Mouse (Mus musculus): ENCODE results near the gene Ptprg.
"Not testable (repeated sequence)": the region's sequence is repeated elsewhere in the genome, so short reads cannot be mapped to it uniquely, and the experiment has no call there.

Ptprg gene

GRCm38 (mm10) chr14:11955020-11955882 lies 401.9 kb downstream of the Ptprg start:
- no peak for DNase-seq (ENCODE audit: low read depth in 2 of 2, low spot score in 2 of 2)

GRCm38 (mm10) chr14:11960269-11961121 lies 407.2 kb downstream of the Ptprg start:
- DNase-seq (ENCODE audit: low read depth in 2 of 2, low spot score in 2 of 2) = no peak

GRCm38 (mm10) chr14:11962101-11962500 lies 408.8 kb downstream of the Ptprg start:
- DNase-seq (ENCODE audit: low read depth in 2 of 2, low spot score in 2 of 2) = no peak

- no peak for DNase-seq (ENCODE audit: low read depth in 2 of 2, low spot score in 2 of 2)
These were observed 409.2 kb downstream of the Ptprg start for GRCm38 (mm10) chr14:11962561-11962960.

- DNase-seq (ENCODE audit: low read depth in 2 of 2, low spot score in 2 of 2) = no peak
These were observed 410.5 kb downstream of the Ptprg start for GRCm38 (mm10) chr14:11963791-11964190.

GRCm38 (mm10) chr14:11964326-11964725 lies 411.0 kb downstream of the Ptprg start:
- DNase-seq (ENCODE audit: low read depth in 2 of 2, low spot score in 2 of 2) = not testable (repeated sequence)

- no peak for DNase-seq (ENCODE audit: low read depth in 2 of 2, low spot score in 2 of 2)
These were observed 412.5 kb downstream of the Ptprg start for GRCm38 (mm10) chr14:11965878-11966277.

- DNase-seq (ENCODE audit: low read depth in 2 of 2, low spot score in 2 of 2) = no peak
These were observed 428.4 kb downstream of the Ptprg start for GRCm38 (mm10) chr14:11981764-11982163.

GRCm38 (mm10) chr14:11983031-11983430 lies 429.7 kb downstream of the Ptprg start:
- no peak for DNase-seq (ENCODE audit: low read depth in 2 of 2, low spot score in 2 of 2)

GRCm38 (mm10) chr14:11984086-11984485 lies 430.8 kb downstream of the Ptprg start:
- no peak for DNase-seq (ENCODE audit: low read depth in 2 of 2, low spot score in 2 of 2)

GRCm38 (mm10) chr14:11988975-11989374 lies 435.6 kb downstream of the Ptprg start:
- no peak for DNase-seq (ENCODE audit: low read depth in 2 of 2, low spot score in 2 of 2)

- DNase-seq (ENCODE audit: low read depth in 2 of 2, low spot score in 2 of 2) = no peak
These were observed 437.8 kb downstream of the Ptprg start for GRCm38 (mm10) chr14:11991151-11991550.

GRCm38 (mm10) chr14:11992111-11992510 lies 438.8 kb downstream of the Ptprg start:
- no peak for DNase-seq (ENCODE audit: low read depth in 2 of 2, low spot score in 2 of 2)

GRCm38 (mm10) chr14:11992534-11992933 lies 439.2 kb downstream of the Ptprg start:
- DNase-seq (ENCODE audit: low read depth in 2 of 2, low spot score in 2 of 2) = no peak

GRCm38 (mm10) chr14:11997555-11997954 lies 444.2 kb downstream of the Ptprg start:
- DNase-seq (ENCODE audit: low read depth in 2 of 2, low spot score in 2 of 2) = no peak

GRCm38 (mm10) chr14:11998464-11998863 lies 445.1 kb downstream of the Ptprg start:
- DNase-seq (ENCODE audit: low read depth in 2 of 2, low spot score in 2 of 2) = no peak

GRCm38 (mm10) chr14:12004061-12004460 lies 450.7 kb downstream of the Ptprg start:
- no peak for DNase-seq (ENCODE audit: low read depth in 2 of 2, low spot score in 2 of 2)

GRCm38 (mm10) chr14:12011766-12012165 lies 458.4 kb downstream of the Ptprg start:
- no peak for DNase-seq (ENCODE audit: low read depth in 2 of 2, low spot score in 2 of 2)

- DNase-seq (ENCODE audit: low read depth in 2 of 2, low spot score in 2 of 2) = no peak
These were observed 472.7 kb downstream of the Ptprg start for GRCm38 (mm10) chr14:12025812-12026728.

GRCm38 (mm10) chr14:12027247-12027646 lies 473.9 kb downstream of the Ptprg start:
- DNase-seq (ENCODE audit: low read depth in 2 of 2, low spot score in 2 of 2) = no peak

- DNase-seq (ENCODE audit: low read depth in 2 of 2, low spot score in 2 of 2) = no peak
These were observed 476.6 kb downstream of the Ptprg start for GRCm38 (mm10) chr14:12029926-12030325.

All from CD8-positive naive resting alpha-beta T cell, adult 2 months (primary cell).